8 mouse cellular contexts compared by ENCODE assay signal in genomic region chr17:45574129-45574761, GRCm38 (mm10). TPM values are rescaled to one million over a fixed set of nuclear protein-coding genes. Genes with fewer than 3 reads are reported as not detected.
DNase-seq lines count a peak whose midpoint lies in the region; ATAC-seq lines count a peak whose summit lies in the region.

No protein-coding gene starts in this region.

- WGBS in forebrain, embryonic 14.5 days = under 1% methylated on average over 17 of the region's 17 CpGs
- WGBS in liver, embryonic 16.5 days (ENCODE audit: insufficient replicate concordance) = 1% methylated on average over 17 of the region's 17 CpGs
- 3% methylated on average over 17 of the region's 17 CpGs for WGBS in neural tube, embryonic 13.5 days

- peak overlapping the region; percentile 98 for H3K27ac ChIP-seq in forebrain, embryonic 14.5 days (ENCODE audit: low read depth, low read length)
- H3K27ac ChIP-seq in liver, embryonic 16.5 days (ENCODE audit: low read length) = peak overlapping the region; percentile 94
- peak overlapping the region; percentile 99 for H3K27ac ChIP-seq in neural tube, embryonic 13.5 days (replicated peaks)

- intact Hi-C loops in heart, postnatal 36 days (cut with DNase I) = loop anchor here (5.0 kb wide), 1 partner anchor 628 kb away; the partner anchor contains the start of genes Polh and Xpo5

- peak; percentile 53 for ATAC-seq in CD4-positive, CD25-positive, alpha-beta regulatory T cell, adult 4 months
- peak; percentile 71 for ATAC-seq in cerebellum, adult (ENCODE audit: insufficient number of reproducible peaks, low FRiP score, low TSS enrichment)
- ATAC-seq in forebrain, embryonic 14.5 days = peak; percentile 60
- ATAC-seq in liver, embryonic 16.5 days (ENCODE audit: low read depth) = peak; percentile 67
- peak; percentile 62 for ATAC-seq in neural tube, embryonic 13.5 days (ENCODE audit: low read depth)

- peak; percentile 88 for DNase-seq in forebrain, embryonic 14.5 days (ENCODE audit: low spot score)
- peak; percentile 71 to 83 for DNase-seq in heart, postnatal 36 days
- DNase-seq in layer of hippocampus, adult 18-20 months (ENCODE audit: low spot score in 2 of 2) = peak; percentile 86 to 92
- peak; percentile 80 for DNase-seq in testis, postnatal 14 days (ENCODE audit: low spot score)

- H3K27me3 ChIP-seq in forebrain, embryonic 14.5 days (replicated peaks; ENCODE audit: control insufficient read depth, insufficient read depth, low read length) = no peaks in the 10 kb centered on the region
- no peaks in the 10 kb centered on the region for H3K27me3 ChIP-seq in liver, embryonic 16.5 days (ENCODE audit: control insufficient read depth, insufficient read depth, low read depth, low read length)
- no peaks in the 10 kb centered on the region for H3K27me3 ChIP-seq in neural tube, embryonic 13.5 days

- peaks cover 6% of the 10 kb centered on the region for H3K4me1 ChIP-seq in forebrain, embryonic 14.5 days (ENCODE audit: control insufficient read depth, insufficient read depth, low read length)
- peaks cover 26% of the 10 kb centered on the region for H3K4me1 ChIP-seq in liver, embryonic 16.5 days (ENCODE audit: control insufficient read depth, low read depth, low read length)
- peaks cover 42% of the 10 kb centered on the region for H3K4me1 ChIP-seq in neural tube, embryonic 13.5 days (replicated peaks)

- H3K4me2 ChIP-seq in forebrain, embryonic 14.5 days (ENCODE audit: low read length) = peak overlapping the region; percentile 95
- H3K4me2 ChIP-seq in liver, embryonic 16.5 days (ENCODE audit: low read depth, low read length) = peak overlapping the region; percentile 97
- H3K4me2 ChIP-seq in neural tube, embryonic 13.5 days = peak overlapping the region; percentile 81

- peak overlapping the region; percentile 99 for H3K4me3 ChIP-seq in forebrain, embryonic 14.5 days (ENCODE audit: low read depth, low read length)
- peak overlapping the region; percentile 93 for H3K4me3 ChIP-seq in liver, embryonic 16.5 days (ENCODE audit: low read depth, low read length)
- peak overlapping the region; percentile 100 for H3K4me3 ChIP-seq in neural tube, embryonic 13.5 days

- H3K9ac ChIP-seq in forebrain, embryonic 14.5 days (ENCODE audit: low read length) = peak overlapping the region; percentile 99
- H3K9ac ChIP-seq in liver, embryonic 16.5 days (ENCODE audit: low read depth, low read length) = peak overlapping the region; percentile 96
- H3K9ac ChIP-seq in neural tube, embryonic 13.5 days = peak overlapping the region; percentile 100

- peaks cover 25% of the 10 kb centered on the region for H3K36me3 ChIP-seq in forebrain, embryonic 14.5 days (ENCODE audit: control insufficient read depth, insufficient read depth, low read length)
- H3K36me3 ChIP-seq in liver, embryonic 16.5 days (ENCODE audit: control insufficient read depth, insufficient read depth) = peaks cover 25% of the 10 kb centered on the region
- H3K36me3 ChIP-seq in neural tube, embryonic 13.5 days = peaks cover 25% of the 10 kb centered on the region

- no peaks in the 10 kb centered on the region for H3K9me3 ChIP-seq in forebrain, embryonic 14.5 days (replicated peaks; ENCODE audit: control insufficient read depth, low read length)
- no peaks in the 10 kb centered on the region for H3K9me3 ChIP-seq in liver, embryonic 16.5 days (replicated peaks; ENCODE audit: control insufficient read depth, low read length)
- no peaks in the 10 kb centered on the region for H3K9me3 ChIP-seq in neural tube, embryonic 13.5 days

RNA-seq across cellular contexts. Expression of gene Hsp90ab1, which starts 1.2 kb away (rescaled TPM):
- 1,000 to 10,000 TPM; 1,172 to 1,222 TPM for polyA plus RNA-seq in CD4-positive, CD25-positive, alpha-beta regulatory T cell, adult 4 months (2017; shearing (Covaris generic))
- polyA plus RNA-seq in forebrain, embryonic 14.5 days (2014; fragmentation: Nextera tagmentation; extraction: Ambion mirVana) = 1,462 and 1,472 TPM in 2 replicates
- 1,000 to 10,000 TPM; 1,126 to 1,337 TPM for total RNA-seq in heart, postnatal 36 days (2021)
- 1,000 to 10,000 TPM; 1,799 to 1,827 TPM for total RNA-seq in layer of hippocampus, adult 18-20 months (2021)
- 564 and 565 TPM in 2 replicates for polyA plus RNA-seq in liver, embryonic 16.5 days (2015; fragmentation: Nextera tagmentation; extraction: Ambion mirVana)
- 1,589 and 1,622 TPM in 2 replicates for polyA plus RNA-seq in neural tube, embryonic 13.5 days (2015; fragmentation: Nextera tagmentation; extraction: Ambion mirVana)

RNA-seq across cellular contexts. Expression of gene Slc35b2, which starts 10.6 kb away (rescaled TPM):
- 10 to 100 TPM; 27.6 to 39.0 TPM for polyA plus RNA-seq in CD4-positive, CD25-positive, alpha-beta regulatory T cell, adult 4 months (2017; shearing (Covaris generic))
- polyA plus RNA-seq in forebrain, embryonic 14.5 days (2014; fragmentation: Nextera tagmentation; extraction: Ambion mirVana) = 99.4 and 102 TPM in 2 replicates
- total RNA-seq in heart, postnatal 36 days (2021) = 10 to 100 TPM; 27.6 to 32.7 TPM
- 10 to 100 TPM; 26.2 to 29.9 TPM for total RNA-seq in layer of hippocampus, adult 18-20 months (2021)
- 45.3 and 46.5 TPM in 2 replicates for polyA plus RNA-seq in liver, embryonic 16.5 days (2015; fragmentation: Nextera tagmentation; extraction: Ambion mirVana)
- polyA plus RNA-seq in neural tube, embryonic 13.5 days (2015; fragmentation: Nextera tagmentation; extraction: Ambion mirVana) = 75.0 and 84.2 TPM in 2 replicates

RNA-seq across cellular contexts. Expression of gene Nfkbie, which starts 18.7 kb away (rescaled TPM):
- polyA plus RNA-seq in CD4-positive, CD25-positive, alpha-beta regulatory T cell, adult 4 months (2017; shearing (Covaris generic)) = 10 to 100 TPM; 33.1 to 48.1 TPM
- polyA plus RNA-seq in forebrain, embryonic 14.5 days (2014; fragmentation: Nextera tagmentation; extraction: Ambion mirVana) = 3.3 and 4.1 TPM in 2 replicates
- 1 to 10 TPM; 1.4 to 1.5 TPM for total RNA-seq in heart, postnatal 36 days (2021)
- 1 to 10 TPM; 2.3 to 2.5 TPM for total RNA-seq in layer of hippocampus, adult 18-20 months (2021)
- 1.8 TPM in 2 replicates for polyA plus RNA-seq in liver, embryonic 16.5 days (2015; fragmentation: Nextera tagmentation; extraction: Ambion mirVana)
- 5.3 and 5.6 TPM in 2 replicates for polyA plus RNA-seq in neural tube, embryonic 13.5 days (2015; fragmentation: Nextera tagmentation; extraction: Ambion mirVana)

RNA-seq across cellular contexts. Expression of gene Tmem151b, which starts 24.8 kb away (rescaled TPM):
- under 1 TPM; 0.15 to 0.35 TPM for polyA plus RNA-seq in CD4-positive, CD25-positive, alpha-beta regulatory T cell, adult 4 months (2017; shearing (Covaris generic))
- polyA plus RNA-seq in forebrain, embryonic 14.5 days (2014; fragmentation: Nextera tagmentation; extraction: Ambion mirVana) = 19.2 and 21.2 TPM in 2 replicates
- under 1 TPM in 1 of 2 experiments, not detected in 1; 0.08 TPM for total RNA-seq in heart, postnatal 36 days (2021)
- 100 to 1,000 TPM; 112 to 119 TPM for total RNA-seq in layer of hippocampus, adult 18-20 months (2021)
- 0.12 TPM in 2 replicates for polyA plus RNA-seq in liver, embryonic 16.5 days (2015; fragmentation: Nextera tagmentation; extraction: Ambion mirVana)
- polyA plus RNA-seq in neural tube, embryonic 13.5 days (2015; fragmentation: Nextera tagmentation; extraction: Ambion mirVana) = 19.4 and 22.6 TPM in 2 replicates

RNA-seq across cellular contexts. Expression of gene Slc29a1, which starts 25.2 kb away (rescaled TPM):
- polyA plus RNA-seq in CD4-positive, CD25-positive, alpha-beta regulatory T cell, adult 4 months (2017; shearing (Covaris generic)) = 100 to 1,000 TPM in 1 of 2 experiments, 10 to 100 TPM in 1; 88.0 to 154 TPM
- polyA plus RNA-seq in forebrain, embryonic 14.5 days (2014; fragmentation: Nextera tagmentation; extraction: Ambion mirVana) = 53.0 and 60.9 TPM in 2 replicates
- total RNA-seq in heart, postnatal 36 days (2021) = 10 to 100 TPM; 66.7 to 73.5 TPM
- 10 to 100 TPM; 16.4 to 20.4 TPM for total RNA-seq in layer of hippocampus, adult 18-20 months (2021)
- 154 and 162 TPM in 2 replicates for polyA plus RNA-seq in liver, embryonic 16.5 days (2015; fragmentation: Nextera tagmentation; extraction: Ambion mirVana)
- polyA plus RNA-seq in neural tube, embryonic 13.5 days (2015; fragmentation: Nextera tagmentation; extraction: Ambion mirVana) = 40.1 and 41.6 TPM in 2 replicates

Comparison
In these comparisons a context has a peak if more than half of its experiments do, and no peak if none do; other contexts are left out.
1. Peak in every context shown above with its lines: DNase-seq, ATAC-seq, H3K4me3 ChIP-seq and H3K27ac ChIP-seq.